Mouse (Mus musculus) left cerebral cortex, adult 11 months (tissue): ENCODE results near the gene Rhpn2.

ENCODE experiments used
- DNase-seq: peaks from one replicate; pipeline ENCODE4 v3.0.0; 2022; ENCODE audit warnings: low spot score

Rhpn2 gene

GRCm38 (mm10) chr7:35388694-35389093, 54.7 kb downstream of the Rhpn2 start:
- DNase-seq: no peak

- DNase-seq: no peak
Observed at GRCm38 (mm10) chr7:35392935-35393334, 59.0 kb downstream of the Rhpn2 start.

GRCm38 (mm10) chr7:35395734-35396456, 61.9 kb downstream of the Rhpn2 start:
- no peak for DNase-seq

GRCm38 (mm10) chr7:35396542-35397168, 62.7 kb downstream of the Rhpn2 start, which contains the start of the genes Faap24 and Cep89:
Gene Faap24 (minus strand): TSS chr7:35396836.
Gene Cep89 (plus strand): TSS chr7:35397035.
- peak; percentile 97 for DNase-seq

- no peak for DNase-seq
Observed at GRCm38 (mm10) chr7:35401169-35401568, 67.2 kb downstream of the Rhpn2 start.

- no peak for DNase-seq
Observed at GRCm38 (mm10) chr7:35415226-35415625, 81.3 kb downstream of the Rhpn2 start.

- DNase-seq: no peak
Observed at GRCm38 (mm10) chr7:35415801-35416653, 82.1 kb downstream of the Rhpn2 start.

GRCm38 (mm10) chr7:35416654-35416948, 82.6 kb downstream of the Rhpn2 start:
- no peak for DNase-seq

GRCm38 (mm10) chr7:35423071-35423470, 89.1 kb downstream of the Rhpn2 start:
- DNase-seq: no peak

- no peak for DNase-seq
Observed at GRCm38 (mm10) chr7:35428146-35428545, 94.2 kb downstream of the Rhpn2 start.

GRCm38 (mm10) chr7:35435266-35435665, 101.3 kb downstream of the Rhpn2 start:
- no peak for DNase-seq
